Mouse (Mus musculus): Measurements from ENCODE around the gene Ly75. TPM values are rescaled to one million over a fixed set of nuclear protein-coding genes. Genes with fewer than 3 reads are reported as not detected.

Gene Ly75
- polyA plus RNA-seq (2015; fragmentation: Nextera tagmentation; extraction: Ambion mirVana): 0.91 and 1.2 TPM in 2 replicates

- Histone ChIP-seq H3K9me3 (no peaks in the 10 kb centered on the region), H3K4me1 (replicated peaks) (peaks cover 8% of the 10 kb centered on the region; the same call in 1 of the 2 replicates), H3K27ac (no peak within 1 kb of the TSS), H3K36me3 (no peaks in the 10 kb centered on the region), H3K4me3 (peak within 1 kb of the TSS; percentile 59), H3K27me3 (peaks cover 26% of the 10 kb centered on the region), H3K9ac (peak within 1 kb of the TSS; percentile 76), H3K4me2 (peak within 1 kb of the TSS; percentile 91)
- WGBS: 2% methylated on average over 46 of the region's 46 CpGs
- peak; percentile 97 for ATAC-seq (ENCODE audit: low FRiP score)
Observed at GRCm38 (mm10) chr2:60382858-60383669, at the start of gene Ly75. Gene Ly75 (minus strand): TSS chr2:60383303.

- Histone ChIP-seq H3K27ac (no peak overlapping the region), H3K27me3 (no peaks in the 10 kb centered on the region), H3K4me3 (no peak overlapping the region), H3K4me2 (no peak overlapping the region), H3K4me1 (replicated peaks) (no peaks in the 10 kb centered on the region), H3K9me3 (no peaks in the 10 kb centered on the region), H3K36me3 (no peaks in the 10 kb centered on the region), H3K9ac (no peak overlapping the region)
- WGBS: 69% methylated on average over 8 of the region's 8 CpGs
- ATAC-seq (ENCODE audit: low FRiP score): no peak
Observed at GRCm38 (mm10) chr2:60430315-60431021, 47.4 kb upstream of the Ly75 start.

DNA sequence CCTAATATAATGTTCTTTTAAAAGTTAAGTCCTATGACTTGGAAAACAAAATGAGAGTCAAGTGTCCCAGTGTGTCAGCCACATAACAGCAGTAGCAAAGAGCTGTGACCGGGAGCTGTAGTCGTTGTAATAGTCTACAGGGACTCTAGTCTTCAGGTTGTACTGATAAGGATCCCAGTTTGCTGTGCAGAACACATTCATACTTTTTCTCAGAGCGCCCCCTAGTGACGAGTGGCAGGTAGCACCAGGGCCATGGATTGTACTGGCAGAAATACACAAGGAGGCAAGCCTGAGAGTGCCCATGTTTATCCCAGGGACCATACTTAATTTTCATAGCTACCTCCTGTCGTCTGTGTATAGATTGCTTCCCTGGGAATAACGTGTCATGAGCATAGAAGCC is 35.0 kb upstream of the Ly75 start:
- H3K9me3 ChIP-seq: no peaks in the 10 kb centered on the region
- 11% methylated on average over 6 of the region's 6 CpGs for WGBS
- no peak overlapping the region for H3K9ac ChIP-seq
- H3K27me3 ChIP-seq: no peaks in the 10 kb centered on the region
- H3K4me2 ChIP-seq: no peak overlapping the region
- ATAC-seq (ENCODE audit: low FRiP score): 0 out of 2 replicates have a peak, but pooled peaks have one; percentile 59
- no peaks in the 10 kb centered on the region; the same call in 1 of the 2 replicates for H3K4me1 ChIP-seq (replicated peaks)
- no peak overlapping the region for H3K27ac ChIP-seq
- H3K36me3 ChIP-seq: no peaks in the 10 kb centered on the region
- H3K4me3 ChIP-seq: no peak overlapping the region

GRCm38 (mm10) chr2:60414334-60414733 is 31.2 kb upstream of the Ly75 start:
- Histone ChIP-seq H3K4me1 (replicated peaks) (no peaks in the 10 kb centered on the region; the same call in 1 of the 2 replicates), H3K9ac (no peak overlapping the region), H3K9me3 (no peaks in the 10 kb centered on the region), H3K27ac (no peak overlapping the region), H3K36me3 (no peaks in the 10 kb centered on the region), H3K4me2 (no peak overlapping the region), H3K4me3 (no peak overlapping the region), H3K27me3 (no peaks in the 10 kb centered on the region)
- ATAC-seq (ENCODE audit: low FRiP score): no peak
- 55% methylated on average over 8 of the region's 8 CpGs for WGBS

DNA sequence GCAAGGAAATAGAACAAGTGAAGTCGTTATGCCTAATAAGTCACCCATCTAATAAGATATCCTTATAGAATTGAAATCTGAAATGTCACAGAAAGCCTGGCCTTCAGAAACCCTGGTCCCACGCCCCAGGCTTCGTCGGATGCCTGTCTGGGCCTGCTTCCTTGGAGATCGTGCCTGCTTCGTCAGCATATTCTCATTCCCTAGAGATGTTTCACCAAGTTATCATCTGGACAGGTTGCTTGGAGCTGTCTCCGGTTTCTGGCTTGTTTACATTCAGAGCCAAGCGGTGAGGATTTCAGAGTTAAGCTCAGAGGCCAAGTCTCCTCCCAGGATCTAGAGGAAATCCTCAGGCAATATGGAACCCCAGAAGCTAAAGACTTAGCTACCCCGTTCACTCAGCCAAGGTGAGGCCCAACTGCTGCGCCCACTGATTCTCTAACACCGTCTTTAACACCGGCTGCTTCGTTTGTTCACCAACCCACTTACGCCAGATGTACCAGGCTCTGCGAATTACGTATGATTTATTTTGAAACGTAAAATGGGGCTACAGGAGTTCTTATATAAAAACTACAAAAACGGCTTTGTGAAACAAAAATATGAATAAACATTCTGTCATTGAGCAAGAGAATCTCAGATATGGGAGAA is 30.0 kb upstream of the Ly75 start:
- Histone ChIP-seq H3K9ac (no peak overlapping the region), H3K27ac (no peak overlapping the region), H3K9me3 (no peaks in the 10 kb centered on the region), H3K4me3 (no peak overlapping the region), H3K4me1 (replicated peaks) (no peaks in the 10 kb centered on the region; the same call in 1 of the 2 replicates), H3K27me3 (no peaks in the 10 kb centered on the region), H3K36me3 (no peaks in the 10 kb centered on the region), H3K4me2 (no peak overlapping the region)
- ATAC-seq (ENCODE audit: low FRiP score): no peak
- WGBS: 82% methylated on average over 18 of the region's 18 CpGs

DNA sequence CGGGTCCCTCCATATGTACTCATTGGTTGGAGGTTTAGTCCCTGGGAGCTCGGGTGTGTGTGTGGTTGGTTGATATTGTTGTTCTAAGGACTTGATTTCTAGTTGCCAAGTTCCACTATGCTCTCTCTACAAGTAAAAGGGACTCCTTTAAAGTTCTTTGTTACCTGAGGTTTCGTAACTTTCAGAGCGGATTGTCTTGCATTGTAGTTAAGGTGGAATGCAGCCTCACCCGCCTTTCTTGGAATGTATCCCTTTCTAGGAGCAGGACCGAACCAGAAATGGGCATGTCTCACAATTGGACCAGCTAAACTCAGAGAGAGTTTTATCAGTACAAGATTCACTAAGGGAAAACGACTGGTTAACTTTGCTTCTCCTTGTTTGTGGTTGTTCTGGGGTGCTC is 28.1 kb upstream of the Ly75 start:
- 86% methylated on average over 7 of the region's 7 CpGs for WGBS
- H3K4me2 ChIP-seq: no peak overlapping the region
- no peaks in the 10 kb centered on the region for H3K36me3 ChIP-seq

GRCm38 (mm10) chr2:60409989-60410763 is 27.1 kb upstream of the Ly75 start:
- Histone ChIP-seq H3K9ac (no peak overlapping the region), H3K4me1 (replicated peaks) (no peaks in the 10 kb centered on the region; the same call in 1 of the 2 replicates), H3K4me2 (no peak overlapping the region), H3K27ac (no peak overlapping the region), H3K4me3 (no peak overlapping the region), H3K36me3 (no peaks in the 10 kb centered on the region), H3K9me3 (no peaks in the 10 kb centered on the region), H3K27me3 (no peaks in the 10 kb centered on the region)
- ATAC-seq (ENCODE audit: low FRiP score): no peak
- 86% methylated on average over 11 of the region's 11 CpGs for WGBS

More for the DNA sequence above, 28.1 kb upstream of the Ly75 start:
- no peaks in the 10 kb centered on the region for H3K9me3 ChIP-seq
- no peak overlapping the region for H3K4me3 ChIP-seq
- no peaks in the 10 kb centered on the region; the same call in 1 of the 2 replicates for H3K4me1 ChIP-seq (replicated peaks)
- H3K27me3 ChIP-seq: no peaks in the 10 kb centered on the region
- H3K9ac ChIP-seq: no peak overlapping the region
- ATAC-seq (ENCODE audit: low FRiP score): no peak
- H3K27ac ChIP-seq: no peak overlapping the region

DNA sequence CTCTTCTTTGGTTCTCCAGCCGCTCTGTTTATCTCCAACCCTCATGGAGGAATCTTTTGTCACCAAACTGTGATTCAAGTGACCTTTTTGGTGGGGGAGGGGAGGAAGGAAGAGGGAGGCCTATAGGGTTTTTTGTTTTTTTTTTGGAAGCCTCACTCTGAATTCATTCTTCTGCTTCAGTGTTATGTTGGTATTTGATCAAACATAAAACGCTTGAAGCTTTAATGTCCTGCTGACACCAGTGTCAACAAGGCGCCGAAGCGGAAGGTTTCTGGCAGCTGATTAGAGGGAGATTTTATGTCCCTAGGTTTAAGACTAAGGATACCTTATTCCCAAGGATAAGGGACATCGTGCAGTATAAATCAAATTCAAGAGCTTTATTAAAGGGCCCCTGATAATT is 26.1 kb upstream of the Ly75 start:
- ATAC-seq (ENCODE audit: low FRiP score): no peak
- Histone ChIP-seq H3K36me3 (no peaks in the 10 kb centered on the region), H3K4me2 (no peak overlapping the region), H3K9me3 (no peaks in the 10 kb centered on the region), H3K4me1 (replicated peaks) (no peaks in the 10 kb centered on the region; the same call in 1 of the 2 replicates), H3K9ac (no peak overlapping the region), H3K27me3 (no peaks in the 10 kb centered on the region), H3K4me3 (no peak overlapping the region), H3K27ac (no peak overlapping the region)
- WGBS: 47% methylated on average over 6 of the region's 6 CpGs

DNA sequence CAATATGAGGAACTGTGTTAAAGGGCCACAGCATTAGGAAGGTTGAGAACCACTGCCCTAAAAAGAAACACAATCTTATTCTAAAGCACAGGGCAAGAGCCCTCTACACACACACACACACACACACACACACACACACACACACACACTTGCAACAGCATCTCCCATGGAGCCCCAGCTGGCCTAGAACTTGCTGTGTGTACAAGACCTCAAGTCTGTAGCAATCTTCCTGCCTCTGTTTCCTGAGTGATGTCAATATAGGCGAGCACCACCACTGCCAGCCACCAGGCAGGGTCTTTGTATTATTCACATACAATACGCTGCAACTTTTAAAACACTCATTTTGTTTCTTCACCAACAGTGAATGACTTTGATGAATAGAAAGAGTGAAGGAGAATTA is 24.3 kb upstream of the Ly75 start:
- no peak overlapping the region for H3K4me3 ChIP-seq
- WGBS: 75% methylated on average over 2 of the region's 2 CpGs
- H3K27ac ChIP-seq: no peak overlapping the region
- H3K4me2 ChIP-seq: no peak overlapping the region
- no peaks in the 10 kb centered on the region for H3K9me3 ChIP-seq
- H3K9ac ChIP-seq: no peak overlapping the region
- no peaks in the 10 kb centered on the region for H3K27me3 ChIP-seq
- no peaks in the 10 kb centered on the region for H3K4me1 ChIP-seq (replicated peaks)
- no peaks in the 10 kb centered on the region for H3K36me3 ChIP-seq
- no peak for ATAC-seq (ENCODE audit: low FRiP score)

DNA sequence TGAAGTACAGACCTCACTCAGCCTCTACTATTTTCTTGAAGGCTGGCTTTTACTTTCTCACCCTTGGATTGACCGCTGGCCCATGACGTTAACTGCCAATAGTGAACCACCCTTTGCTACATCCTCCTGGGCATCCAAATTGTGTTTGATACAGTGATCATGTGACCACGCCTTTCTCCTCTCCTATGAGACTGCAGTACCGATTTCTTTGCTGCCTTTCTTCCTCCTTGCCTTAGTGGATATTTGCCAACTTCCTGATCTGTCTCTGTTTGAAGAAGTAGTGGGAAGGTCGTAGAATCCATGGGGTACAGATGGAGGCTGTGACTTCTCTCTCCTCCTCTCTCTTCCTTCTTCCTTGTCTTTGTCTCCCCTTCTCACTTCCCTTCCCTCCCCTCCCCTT is 22.3 kb upstream of the Ly75 start:
- H3K4me3 ChIP-seq: no peak overlapping the region
- H3K36me3 ChIP-seq: no peaks in the 10 kb centered on the region
- ATAC-seq (ENCODE audit: low FRiP score): no peak
- H3K27ac ChIP-seq: no peak overlapping the region
- 94% methylated on average over 5 of the region's 5 CpGs for WGBS
- H3K4me2 ChIP-seq: no peak overlapping the region
- H3K9ac ChIP-seq: no peak overlapping the region
- no peaks in the 10 kb centered on the region for H3K27me3 ChIP-seq
- H3K4me1 ChIP-seq (replicated peaks): no peaks in the 10 kb centered on the region
- no peaks in the 10 kb centered on the region for H3K9me3 ChIP-seq

GRCm38 (mm10) chr2:60404763-60405162 is 21.7 kb upstream of the Ly75 start:
- Histone ChIP-seq H3K9ac (no peak overlapping the region), H3K4me1 (replicated peaks) (no peaks in the 10 kb centered on the region), H3K27me3 (no peaks in the 10 kb centered on the region), H3K27ac (no peak overlapping the region), H3K4me3 (no peak overlapping the region), H3K4me2 (no peak overlapping the region), H3K36me3 (no peaks in the 10 kb centered on the region), H3K9me3 (no peaks in the 10 kb centered on the region)
- WGBS: 96% methylated on average over 7 of the region's 7 CpGs
- no peak for ATAC-seq (ENCODE audit: low FRiP score)

GRCm38 (mm10) chr2:60401694-60402093 is 18.6 kb upstream of the Ly75 start:
- no peak overlapping the region for H3K27ac ChIP-seq
- H3K9me3 ChIP-seq: no peaks in the 10 kb centered on the region
- no peak overlapping the region for H3K4me2 ChIP-seq
- H3K9ac ChIP-seq: no peak overlapping the region
- no peaks in the 10 kb centered on the region for H3K4me1 ChIP-seq (replicated peaks)
- no peaks in the 10 kb centered on the region for H3K36me3 ChIP-seq
- no peaks in the 10 kb centered on the region for H3K27me3 ChIP-seq
- 80% methylated on average over 5 of the region's 5 CpGs for WGBS
- no peak overlapping the region for H3K4me3 ChIP-seq
- ATAC-seq (ENCODE audit: low FRiP score): no peak
